Comparison of ENCODE assay signal across 26 mouse cellular contexts in the genomic region with DNA sequence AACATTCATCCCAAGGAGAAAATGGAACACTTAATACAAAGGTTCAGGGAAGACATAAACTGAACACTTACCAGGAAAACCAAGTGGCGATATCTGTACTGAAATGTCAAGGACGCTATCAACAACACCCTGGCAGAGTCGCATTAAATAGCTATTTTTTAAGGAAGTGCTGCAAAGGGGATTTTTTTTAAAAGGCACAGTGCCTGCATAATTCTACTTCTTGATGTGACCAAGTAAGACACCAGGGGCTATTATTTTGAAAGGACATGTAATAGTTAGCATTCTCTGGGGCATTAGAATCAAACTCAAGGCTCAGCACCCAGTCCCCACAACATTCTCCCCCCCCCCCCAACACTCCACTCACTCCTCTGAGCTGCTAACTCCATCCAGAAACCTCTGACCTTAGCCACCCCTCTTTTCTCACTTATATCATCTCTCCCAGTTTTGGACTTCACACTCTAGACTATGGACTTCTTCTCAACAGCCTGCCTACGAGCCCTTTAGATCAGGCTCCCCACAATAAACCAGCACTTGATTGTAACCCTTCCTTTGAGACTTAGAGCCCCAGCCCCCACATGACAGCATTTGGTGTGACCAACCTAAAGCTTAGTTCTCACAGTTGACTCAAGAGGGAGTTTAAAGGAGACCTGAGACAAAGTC. TPM values are rescaled to one million over a fixed set of nuclear protein-coding genes. Genes with fewer than 3 reads are reported as not detected.
DNase-seq lines count a peak whose midpoint lies in the region; ATAC-seq and TF ChIP-seq lines count a peak whose summit lies in the region.
"Had no signal": no experiment of that assay in that cellular context is flagged by ENCODE, and none has a peak within 500 bp of the region (broad histone marks: within the 10 kb centered on the region; RNA-seq: fewer than 3 reads in every experiment).

No protein-coding gene starts in this region.

- no peak overlapping the region for H3K4me3 ChIP-seq in kidney, adult 2 months (ENCODE audit: insufficient read depth, low read depth, low read length)
- H3K4me3 ChIP-seq: forebrain, embryonic 15.5 days; heart, embryonic 13.5 days; hindbrain, embryonic 15.5 days had no signal

- DNase-seq in kidney, adult 9 months = peak; percentile 5
- no peak for DNase-seq in kidney, adult 2 months
- DNase-seq in B cell, adult 2 months = peak; percentile 15 to 37
- DNase-seq in MEL-GATA-1-ER (ENCODE audit: extremely low read depth, low read depth) = peak; percentile 26
- DNase-seq in urinary bladder, adult 18-20 months (ENCODE audit: low spot score in 2 of 2) = no peak
- DNase-seq in frontal cortex, adult 2 months (ENCODE audit: extremely low spot score in 1 of 2, low spot score in 1 of 2) = no peak
- DNase-seq: cerebellum, postnatal 10 days; gastrocnemius, postnatal 36 days; heart, postnatal 36 days; kidney, adult 11 months; kidney, postnatal 10 days; layer of hippocampus, postnatal 36 days; lung, embryonic 14.5 days; lung, postnatal 36 days; retina, postnatal 1 day; right cerebral cortex, postnatal 4 days; thymus, adult 18-20 months had no signal

- H3K27ac ChIP-seq in kidney, adult 2 months (ENCODE audit: insufficient read depth, low read depth, low read length) = no peak overlapping the region
- H3K27ac ChIP-seq: forebrain, embryonic 15.5 days; heart, embryonic 13.5 days; hindbrain, embryonic 15.5 days had no signal

- 63% methylated on average over 4 of the region's 4 CpGs for WGBS in kidney, adult 2 months

- H3K27me3 ChIP-seq in kidney, adult 2 months (replicated peaks; ENCODE audit: control insufficient read depth, insufficient read depth, low read length) = no peaks in the 10 kb centered on the region
- H3K27me3 ChIP-seq: forebrain, embryonic 15.5 days; heart, embryonic 13.5 days; hindbrain, embryonic 15.5 days had no signal

- H3K36me3 ChIP-seq in kidney, adult 2 months (ENCODE audit: control insufficient read depth, insufficient read depth, low read length) = no peaks in the 10 kb centered on the region
- H3K36me3 ChIP-seq: forebrain, embryonic 15.5 days; G1E; heart, embryonic 13.5 days; hindbrain, embryonic 15.5 days had no signal

- ATAC-seq in monocyte, adult 5-6 weeks (replicated peaks; ENCODE audit: insufficient number of reproducible peaks, low FRiP score, low TSS enrichment, poor library complexity, severe bottlenecking) = peak; percentile 71; the same call in 1 of the 2 replicates
- ATAC-seq: CD4-positive, CD25-positive, alpha-beta regulatory T cell, adult 4 months; forebrain, embryonic 15.5 days had no signal

- TF ChIP-seq POLR2A in kidney, adult 2 months (IDR thresholded peaks at IDR 0.05; ENCODE audit: low read depth, low read length) = no peak

- H3K4me1 ChIP-seq in kidney, adult 2 months (ENCODE audit: control insufficient read depth, insufficient read depth, low read length) = no peaks in the 10 kb centered on the region
- H3K4me1 ChIP-seq: forebrain, embryonic 15.5 days; heart, embryonic 13.5 days; hindbrain, embryonic 15.5 days had no signal

- no peak for TF ChIP-seq CTCF in kidney, adult 2 months (conservative IDR thresholded peaks at IDR 0.05; ENCODE audit: insufficient read depth, insufficient read length, low read depth, low read length)

RNA-seq across cellular contexts. Expression of gene Spic, which starts 1.8 kb away (rescaled TPM):
- polyA plus RNA-seq in kidney, adult 2 months (2012; rRNA removed) = 0.34 TPM in 1 of 2 replicates, not detected in the other
- 5.6 to 16.1 TPM (median 15.2 TPM) in 3 replicates for total RNA-seq in monocyte, adult 5-6 weeks (2017)
- not detected in 2 replicates for polyA plus RNA-seq in frontal cortex, adult 2 months (2012; rRNA removed)
- total RNA-seq: gastrocnemius, postnatal 36 days; layer of hippocampus, adult 18-20 months; layer of hippocampus, postnatal 36 days; left cerebral cortex, postnatal 25 days; midbrain, postnatal 0 days had no signal
- polyA plus RNA-seq: forebrain, embryonic 15.5 days; G1E; hindbrain, embryonic 15.5 days; lung, embryonic 14.5 days; midbrain, postnatal 0 days had no signal

RNA-seq across cellular contexts. Expression of gene Arl1, which starts 47.6 kb away (rescaled TPM):
- polyA plus RNA-seq in kidney, adult 2 months (2012; rRNA removed) = 23.2 and 33.6 TPM in 2 replicates
- total RNA-seq in monocyte, adult 5-6 weeks (2017) = 94.4 to 130 TPM (median 120 TPM) in 3 replicates
- polyA plus RNA-seq in frontal cortex, adult 2 months (2012; rRNA removed) = 124 and 126 TPM in 2 replicates

Comparison
In these comparisons a context has a peak if more than half of its experiments do, and no peak if none do; other contexts are left out.
1. DNase-seq: peak in kidney, adult 9 months (single experiment), B cell, adult 2 months (2 of 2) and MEL-GATA-1-ER (single experiment); none in kidney, adult 2 months (single experiment), urinary bladder, adult 18-20 months (0 of 2) and frontal cortex, adult 2 months (0 of 2).